Mouse (Mus musculus): ENCODE results near the gene Fam189a1. TPM values are rescaled to one million over a fixed set of nuclear protein-coding genes. Genes with fewer than 3 reads are reported as not detected.

Fam189a1 gene
- 0.34 TPM for polyA plus RNA-seq (2017; shearing (Covaris generic))

GRCm38 (mm10) chr7:65156514-65156911 is at the start of gene Fam189a1:
Fam189a1 (minus strand) TSS chr7:65156570.

GRCm38 (mm10) chr7:64872743-64873241 is 283.6 kb downstream of the Fam189a1 start, which contains the start of gene Nsmce3:
Nsmce3 (minus strand) TSS chr7:64872997.

All from inflammation-experienced regulatory T-cells, adult 16 weeks (primary cell).